Mouse (Mus musculus) 3T3-L1 (cell line): ENCODE measurements at regions not wholly inside any gene's neighbourhood (a gene's known extent, or its start where the extent isn't known, plus 50 kb on each side); places are given as distances from the start of the nearest gene placed in this dataset.
"Not testable (repeated sequence)": the region's sequence is repeated elsewhere in the genome, so short reads cannot be mapped to it uniquely, and the experiment has no call there.

Experiments
- DNase-seq: peaks from one replicate; pipeline ENCODE4 v3.0.0-alpha.2; 2015; ENCODE audit warnings: low read depth, low spot score

DNA sequence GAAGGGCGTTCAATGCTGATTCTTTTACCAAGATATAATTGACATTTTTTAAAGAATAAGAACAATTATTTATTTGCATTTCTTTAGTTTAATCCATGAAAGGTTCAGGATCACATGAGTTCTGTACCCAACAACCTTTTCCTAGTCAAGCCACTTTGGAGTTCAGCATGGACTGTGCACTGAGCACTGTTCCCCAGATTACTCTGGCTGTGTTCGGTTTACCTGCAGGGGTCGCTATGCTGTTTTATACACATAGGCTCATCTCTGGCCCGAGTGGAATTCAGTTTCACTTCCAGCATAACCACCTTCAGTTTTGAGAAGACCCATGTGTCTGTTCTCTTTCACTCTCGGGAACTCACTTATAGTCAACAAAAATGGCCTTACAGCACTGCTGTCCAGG is 93.5 kb upstream of the Smarcad1 start:
- not testable (repeated sequence) for DNase-seq

GRCm38 (mm10) chr6:64961608-64962486 is 80.5 kb upstream of the Smarcad1 start:
- DNase-seq, result no peak

- no peak for DNase-seq
Observed at GRCm38 (mm10) chr6:64962612-64963011, 79.8 kb upstream of the Smarcad1 start.

GRCm38 (mm10) chr6:64964664-64965063 is 77.7 kb upstream of the Smarcad1 start:
- DNase-seq, result no peak

DNA sequence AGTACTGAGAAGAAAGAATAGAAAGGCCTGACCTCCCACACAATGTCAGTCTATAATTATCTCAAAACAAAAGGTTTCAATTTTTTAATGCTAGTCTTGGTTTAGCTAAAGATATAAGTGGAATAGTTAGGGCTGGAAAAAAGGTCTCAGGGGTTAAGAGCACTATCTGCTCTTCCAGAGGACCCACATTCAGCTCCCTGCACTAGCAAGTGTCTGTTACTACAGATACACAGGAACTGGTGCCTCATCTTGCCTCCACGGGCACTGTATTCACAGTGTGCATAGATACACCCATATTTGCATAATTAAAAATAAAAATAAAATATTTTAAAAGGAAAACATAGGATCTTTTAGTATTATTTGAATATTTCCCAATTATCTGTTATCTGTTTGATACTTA is 77.2 kb upstream of the Smarcad1 start:
- no peak for DNase-seq

GRCm38 (mm10) chr6:64970158-64970557 is 72.2 kb upstream of the Smarcad1 start:
- no peak for DNase-seq

DNA sequence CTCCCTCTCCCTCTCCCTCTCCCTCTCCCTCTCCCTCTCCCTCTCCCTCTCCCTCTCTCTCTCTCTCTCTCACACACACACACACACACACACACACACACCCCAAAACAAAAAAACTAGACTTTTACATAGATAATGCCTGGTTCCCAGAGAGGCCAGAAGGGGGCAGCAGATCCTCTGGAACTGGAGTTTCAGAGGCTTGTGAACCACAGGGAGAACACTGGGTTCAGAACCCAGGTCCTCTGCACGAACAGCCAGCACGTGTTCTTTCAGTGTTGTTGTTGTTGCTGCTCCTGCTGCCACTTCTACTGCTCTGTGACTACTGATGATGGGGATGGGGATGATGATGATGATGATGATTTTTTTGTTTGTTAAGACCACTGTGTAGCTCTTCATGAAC is 68.4 kb upstream of the Smarcad1 start:
- DNase-seq, result peak; percentile 53

DNA sequence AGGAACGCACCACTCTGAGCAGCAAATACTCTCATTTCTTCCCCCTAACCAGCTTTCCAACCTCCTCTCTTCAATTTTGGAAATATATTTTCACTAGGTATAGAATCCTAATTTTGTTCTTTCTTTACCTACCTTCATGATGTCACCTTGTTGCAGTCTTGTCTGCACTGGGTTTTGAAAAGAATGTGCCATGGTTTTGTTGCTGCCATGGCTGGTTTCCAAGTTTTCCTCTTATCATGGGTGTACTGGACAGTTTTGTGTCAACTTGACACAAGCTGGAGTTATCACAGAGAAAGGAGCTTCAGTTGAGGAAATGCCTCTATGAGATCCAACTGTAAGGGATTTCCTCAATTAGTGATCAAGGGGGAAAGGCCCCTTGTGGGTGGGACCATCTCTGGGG is 67.9 kb upstream of the Smarcad1 start:
- DNase-seq, result not testable (repeated sequence)

- no peak for DNase-seq
Observed at GRCm38 (mm10) chr6:64982132-64982531, 60.3 kb upstream of the Smarcad1 start.
